Mouse (Mus musculus) stomach, adult 2 months (tissue): ENCODE data around the gene Axdnd1. TPM values are rescaled to one million over a fixed set of nuclear protein-coding genes. Genes with fewer than 3 reads are reported as not detected.

Experiments
- polyA plus RNA-seq: library from polyadenylated mRNA; depleted of rRNA; stranded (reverse); fragments of >200 nt; gene quantifications from 2 replicates; pipeline ENCODE4 v1.2.3, GENCODE M21; 2012; rRNA removed

Axdnd1 gene
- not detected in 2 replicates for polyA plus RNA-seq

GRCm38 (mm10) chr1:156420671-156421297, at the start of gene Axdnd1:
TSS of gene Axdnd1 (minus strand) at chr1:156421159.

GRCm38 (mm10) chr1:156365740-156366139, 55.2 kb downstream of the Axdnd1 start, which contains the start of gene Gm2000:
TSS of gene Gm2000 (plus strand) at chr1:156366040.

DNA sequence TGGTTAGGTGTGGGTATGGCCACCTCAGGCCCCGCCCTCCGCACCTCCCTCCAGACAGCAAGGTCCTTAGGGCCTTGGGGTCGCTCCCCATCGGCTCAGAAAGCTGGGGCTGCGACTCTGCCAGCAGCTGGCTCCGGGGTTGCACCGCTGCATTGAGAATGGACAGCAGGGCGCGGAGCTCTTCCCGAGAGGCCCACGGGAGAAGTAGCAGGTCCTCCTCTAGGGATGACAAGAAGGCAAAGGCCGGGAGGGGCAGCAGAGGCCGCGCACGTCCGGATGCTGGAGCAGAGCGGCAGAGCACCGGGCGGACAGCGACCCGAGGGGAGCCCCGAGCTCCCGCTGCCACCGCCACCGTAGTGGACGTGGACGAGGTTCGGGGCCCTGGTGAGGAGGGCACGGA, 110.3 kb downstream of the Axdnd1 start, which contains the start of gene Nphs2:
Gene Nphs2 (plus strand): TSS at position 98 of the 400 bp plus-strand sequence.

DNA sequence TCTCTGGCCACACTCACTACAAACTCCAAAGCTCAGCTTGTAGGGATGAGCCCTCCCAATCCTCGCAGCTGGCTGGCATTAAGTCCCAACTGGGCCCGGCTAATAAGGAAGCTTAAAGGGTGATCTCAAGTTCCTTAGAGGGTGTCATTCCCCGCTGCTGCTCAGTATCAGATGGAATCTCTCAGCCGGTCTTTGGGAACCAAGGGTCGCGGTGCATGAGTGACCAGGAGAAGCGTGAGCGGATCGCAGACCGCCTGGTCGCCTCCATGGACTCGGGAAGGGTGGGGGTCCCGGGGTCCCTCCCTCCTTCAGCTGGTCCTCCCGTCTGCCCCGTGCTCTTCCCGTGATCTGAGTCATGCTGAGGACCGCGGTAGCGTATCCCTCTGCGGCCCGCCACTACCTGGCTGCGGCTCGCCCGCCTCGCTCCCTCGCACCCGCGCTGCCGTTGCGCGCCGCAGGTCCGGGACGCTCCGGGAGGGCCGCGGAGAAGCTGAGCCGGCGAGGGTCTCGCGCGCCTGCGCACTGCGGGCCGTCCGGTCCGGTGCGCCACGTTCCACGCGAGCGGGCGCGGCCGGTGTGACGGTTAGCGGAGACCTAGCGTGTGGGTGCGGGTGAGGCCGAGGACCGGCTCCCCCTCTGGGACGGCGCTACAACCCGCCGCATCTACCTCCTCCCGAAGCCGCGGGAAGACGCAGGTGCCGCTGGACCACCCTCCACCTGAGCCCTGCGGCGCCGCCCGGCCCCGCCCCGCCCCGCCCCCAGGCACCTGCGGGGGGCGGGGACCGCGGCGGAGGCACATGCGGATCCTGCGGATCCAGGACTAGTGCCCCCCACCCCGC, 117.8 kb downstream of the Axdnd1 start, which contains the start of gene Tdrd5:
Gene Tdrd5 (minus strand): TSS at position 754 of the 839 bp plus-strand sequence.

Other genes starting within 250 kb of the Axdnd1 start
- gene Fam163a, start 216.1 kb downstream of the Axdnd1 start, polyA plus RNA-seq: 0.27 and 0.31 TPM in 2 replicates
- not detected in 2 replicates for gene Tdrd5, start 117.5 kb downstream of the Axdnd1 start, polyA plus RNA-seq
- 0.02 and 0.24 TPM in 2 replicates for gene Nphs2, start 110.4 kb downstream of the Axdnd1 start, polyA plus RNA-seq
- 1.4 and 2.3 TPM in 2 replicates for gene Gm2000, start 55.1 kb downstream of the Axdnd1 start, polyA plus RNA-seq
- gene Soat1, start 53.2 kb upstream of the Axdnd1 start, polyA plus RNA-seq: 4.9 and 7.4 TPM in 2 replicates
- 9.1 and 11.2 TPM in 2 replicates for gene Gm10031, start 102.9 kb upstream of the Axdnd1 start, polyA plus RNA-seq
- gene Abl2, start 137.6 kb upstream of the Axdnd1 start, polyA plus RNA-seq: 0.69 and 2.3 TPM in 2 replicates